Mouse (Mus musculus) MEL (cell line): ENCODE measurements at regions not wholly inside any gene's neighbourhood (a gene's known extent, or its start where the extent isn't known, plus 50 kb on each side); places are given as distances from the start of the nearest gene placed in this dataset.

Source experiments
- DNase-seq: peaks from one replicate; pipeline ENCODE4 v3.0.0; 2011; ENCODE audit warnings: low read depth, low spot score
- H3K27ac ChIP-seq: 2 replicates; pipeline ENCODE4 v1.5.1; 2012; ENCODE audit warnings: low read depth, mild to moderate bottlenecking, control low read depth, low read length, moderate library complexity; ENCODE audit not compliant: control insufficient read depth
- H3K27me3 ChIP-seq, 2 experiments: fragments of 150-350 bp in 1 of 2; sonication (generic) in 1 of 2; 2 replicates each; pipeline ENCODE4 v1.6.1; 2012; ENCODE audit warnings: low read length in 2 of 2, mild to moderate bottlenecking in 2 of 2, improper control_type of control experiment in 1 of 2, moderate library complexity in 1 of 2; ENCODE audit not compliant: insufficient read depth in 2 of 2, control insufficient read depth in 1 of 2
- H3K36me3 ChIP-seq, 2 experiments: 2 replicates each; pipeline ENCODE4 v1.6.1; 2012 to 2014; ENCODE audit warnings: low read length in 2 of 2, improper control_type of control experiment in 1 of 2, inconsistent platforms in 1 of 2, mild to moderate bottlenecking in 1 of 2; ENCODE audit not compliant: insufficient read depth in 2 of 2, control insufficient read depth in 1 of 2
- H3K4me1 ChIP-seq, 2 experiments: fragments of 150-350 bp in 1 of 2; sonication (generic) in 1 of 2; 2 replicates each; pipeline ENCODE4 v1.6.1; 2012; ENCODE audit warnings: low read length in 2 of 2, improper control_type of control experiment in 1 of 2, mild to moderate bottlenecking in 1 of 2; ENCODE audit not compliant: insufficient read depth in 2 of 2, control insufficient read depth in 1 of 2
- H3K4me3 ChIP-seq, 2 experiments: fragments of 150-350 bp in 1 of 2; sonication (generic) in 1 of 2; 2 replicates each; pipeline ENCODE4 v1.5.1; 2012; ENCODE audit warnings: low read depth in 2 of 2, low read length in 2 of 2, mild to moderate bottlenecking in 2 of 2, moderate library complexity in 2 of 2, control low read depth in 1 of 2, improper control_type of control experiment in 1 of 2; ENCODE audit not compliant: control insufficient read depth in 1 of 2, insufficient read depth in 1 of 2
- H3K79me2 ChIP-seq: 2 replicates; pipeline ENCODE4 v1.6.1; 2012; ENCODE audit warnings: mild to moderate bottlenecking, low read length, moderate library complexity; ENCODE audit not compliant: control insufficient read depth, poor library complexity, insufficient read depth
- H3K9ac ChIP-seq: 2 replicates; pipeline ENCODE4 v1.6.1; 2012; ENCODE audit warnings: low read depth, mild to moderate bottlenecking, control low read depth, low read length, moderate library complexity; ENCODE audit not compliant: control insufficient read depth, poor library complexity, severe bottlenecking
- H3K9me3 ChIP-seq: fragments of 150-350 bp; sonication (generic); replicated peaks from 2 replicates; pipeline ENCODE4 v1.6.1; 2012; ENCODE audit warnings: mild to moderate bottlenecking, low read length, improper control_type of control experiment, moderate library complexity; ENCODE audit not compliant: insufficient read depth
- BHLHE40 ChIP-seq: IDR thresholded peaks from 2 replicates; pipeline ENCODE4 v1.6.1; 2012; ENCODE audit warnings: low read depth, mild to moderate bottlenecking, inconsistent platforms, low read length, improper control_type of control experiment, borderline replicate concordance
- CHD1 ChIP-seq: IDR thresholded peaks from 2 replicates; pipeline ENCODE4 v1.6.1; 2012; ENCODE audit warnings: low read depth, mild to moderate bottlenecking, inconsistent platforms, low read length, improper control_type of control experiment
- E2F4 ChIP-seq: IDR thresholded peaks from 2 replicates; pipeline ENCODE4 v1.6.1; 2011; ENCODE audit warnings: low read depth, low read length, improper control_type of control experiment, borderline replicate concordance
- EP300 ChIP-seq, 2 experiments: IDR thresholded peaks; 2 replicates each; pipeline ENCODE4 v1.6.1; 2011; ENCODE audit warnings: improper control_type of control experiment in 2 of 2, low read length in 2 of 2, low read depth in 1 of 2, mild to moderate bottlenecking in 1 of 2
- ETS1 ChIP-seq: IDR thresholded peaks from 2 replicates; pipeline ENCODE4 v1.6.1; 2012; ENCODE audit warnings: low read depth, mild to moderate bottlenecking, inconsistent platforms, low read length, improper control_type of control experiment, moderate library complexity
- GATA1 ChIP-seq: IDR thresholded peaks from 2 replicates; pipeline ENCODE4 v1.6.1; 2011; ENCODE audit warnings: low read depth, low read length, improper control_type of control experiment
- HCFC1 ChIP-seq: IDR thresholded peaks from 2 replicates; pipeline ENCODE4 v1.6.1; 2012; ENCODE audit warnings: low read depth, mild to moderate bottlenecking, inconsistent platforms, low read length, improper control_type of control experiment, moderate library complexity
- KAT2A ChIP-seq: conservative IDR thresholded peaks from 2 replicates; pipeline ENCODE4 v1.6.1; 2012; ENCODE audit warnings: low read depth, low read length, improper control_type of control experiment, inconsistent platforms
- MAX ChIP-seq: IDR thresholded peaks from 2 replicates; pipeline ENCODE4 v1.6.1; 2011; ENCODE audit warnings: low read length, improper control_type of control experiment
- MAZ ChIP-seq: IDR thresholded peaks from 2 replicates; pipeline ENCODE4 v1.6.1; 2012; ENCODE audit warnings: low read depth, mild to moderate bottlenecking, inconsistent platforms, low read length, improper control_type of control experiment
- MEF2A ChIP-seq: IDR thresholded peaks from 2 replicates; pipeline ENCODE4 v1.6.1; 2014; ENCODE audit warnings: low read depth, mild to moderate bottlenecking, inconsistent platforms, low read length, improper control_type of control experiment; ENCODE audit not compliant: poor library complexity, insufficient replicate concordance, severe bottlenecking; ENCODE audit errors: extremely low read depth
- MXI1 ChIP-seq: IDR thresholded peaks from 2 replicates; pipeline ENCODE4 v1.6.1; 2011; ENCODE audit warnings: mild to moderate bottlenecking, low read depth, low read length, improper control_type of control experiment
- MYB ChIP-seq: IDR thresholded peaks from 2 replicates; pipeline ENCODE4 v1.6.1; 2011; ENCODE audit warnings: mild to moderate bottlenecking, low read depth, low read length, improper control_type of control experiment
- MYC ChIP-seq: IDR thresholded peaks from 2 replicates; pipeline ENCODE4 v1.6.1; 2011; ENCODE audit warnings: low read depth, mild to moderate bottlenecking, low read length, improper control_type of control experiment, moderate library complexity
- NELFE ChIP-seq: IDR thresholded peaks from 2 replicates; pipeline ENCODE4 v1.6.1; 2011; ENCODE audit warnings: low read depth, low read length, improper control_type of control experiment
- NRF1 ChIP-seq: IDR thresholded peaks from 2 replicates; pipeline ENCODE4 v1.6.1; 2014; ENCODE audit warnings: low read depth, mild to moderate bottlenecking, inconsistent platforms, low read length, improper control_type of control experiment, moderate library complexity; ENCODE audit not compliant: poor library complexity, insufficient read depth, severe bottlenecking
- POLR2A ChIP-seq, 2 experiments: IDR thresholded peaks; 2 replicates each; pipeline ENCODE4 v1.6.1; 2011 to 2012; ENCODE audit warnings: low read length in 2 of 2, mild to moderate bottlenecking in 2 of 2, control low read depth in 1 of 2, improper control_type of control experiment in 1 of 2, low read depth in 1 of 2, moderate library complexity in 1 of 2; ENCODE audit not compliant: control insufficient read depth in 1 of 2, insufficient read depth in 1 of 2, poor library complexity in 1 of 2
- POLR2AphosphoS5 ChIP-seq: IDR thresholded peaks from 2 replicates; pipeline ENCODE4 v1.6.1; 2012; ENCODE audit warnings: low read depth, borderline replicate concordance, mild to moderate bottlenecking, inconsistent platforms, low read length, moderate library complexity, mixed read lengths
- RAD21 ChIP-seq: IDR thresholded peaks from 2 replicates; pipeline ENCODE4 v1.6.1; 2011; ENCODE audit warnings: mild to moderate bottlenecking, low read depth, low read length, improper control_type of control experiment
- SIN3A ChIP-seq: IDR thresholded peaks from 2 replicates; pipeline ENCODE4 v1.6.1; 2012; ENCODE audit warnings: low read length, improper control_type of control experiment, inconsistent platforms
- TAL1 ChIP-seq: IDR thresholded peaks from 2 replicates; pipeline ENCODE4 v1.6.1; 2012; ENCODE audit warnings: mild to moderate bottlenecking, inconsistent platforms, low read length, moderate library complexity, mixed read lengths
- ZMIZ1 ChIP-seq: IDR thresholded peaks from 2 replicates; pipeline ENCODE4 v1.6.1; 2012; ENCODE audit warnings: low read depth, mild to moderate bottlenecking, inconsistent platforms, low read length, improper control_type of control experiment, moderate library complexity
- ZNF384 ChIP-seq: IDR thresholded peaks from 2 replicates; pipeline ENCODE4 v1.6.1; 2012; ENCODE audit warnings: low read depth, mild to moderate bottlenecking, inconsistent platforms, low read length, improper control_type of control experiment

DNA sequence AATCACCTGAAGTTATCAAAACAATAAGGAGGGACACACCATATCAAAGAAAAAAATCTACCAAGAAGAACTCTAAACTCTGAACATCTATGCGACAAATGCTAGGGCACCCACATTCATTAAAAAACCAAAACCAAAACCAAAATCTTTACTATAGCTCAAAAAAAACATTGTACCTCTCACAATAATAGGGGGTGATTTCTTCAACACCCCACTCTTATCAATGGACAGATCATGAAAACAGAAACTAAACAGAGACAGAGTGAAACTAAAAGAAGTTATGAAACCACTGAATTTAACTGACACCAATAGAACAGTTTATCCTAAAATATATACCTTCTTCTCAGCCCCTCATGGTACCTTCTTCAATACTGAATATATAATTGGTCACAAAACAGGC lies 1314.5 kb upstream of the Gm7489 start:
- DNase-seq: no peak
- H3K36me3 ChIP-seq: no peaks in the 10 kb centered on the region
- no peak overlapping the region for H3K4me3 ChIP-seq
- H3K4me1 ChIP-seq: no peaks in the 10 kb centered on the region
- H3K79me2 ChIP-seq: no peaks in the 10 kb centered on the region
- no peak overlapping the region for H3K27ac ChIP-seq
- no peak for TF ChIP-seq MXI1
- TF ChIP-seq E2F4: no peak
- no peak for TF ChIP-seq POLR2A (IDR thresholded peaks at IDR 0.05; ENCODE audit: control insufficient read depth in 1 of 2, insufficient read depth in 1 of 2, low read depth in 1 of 2, low read length in 2 of 2, poor library complexity in 1 of 2)
- no peak for TF ChIP-seq MAZ
- TF ChIP-seq MAX: no peak
- TF ChIP-seq GATA1: no peak
- no peak for TF ChIP-seq SIN3A
- no peak for TF ChIP-seq BHLHE40
- TF ChIP-seq EP300 (IDR thresholded peaks at IDR 0.05; ENCODE audit: low read depth in 1 of 2, low read length in 2 of 2): no peak
- TF ChIP-seq CHD1: no peak
- TF ChIP-seq NRF1: no peak
- TF ChIP-seq MYC: no peak
- no peak for TF ChIP-seq ETS1
- TF ChIP-seq RAD21: no peak
- TF ChIP-seq TAL1: no peak
- TF ChIP-seq NELFE: no peak
- TF ChIP-seq MYB: no peak
- TF ChIP-seq POLR2AphosphoS5: no peak
- TF ChIP-seq HCFC1: no peak
- H3K27me3 ChIP-seq: no peaks in the 10 kb centered on the region
- no peaks in the 10 kb centered on the region for H3K9me3 ChIP-seq
- no peak overlapping the region for H3K9ac ChIP-seq

DNA sequence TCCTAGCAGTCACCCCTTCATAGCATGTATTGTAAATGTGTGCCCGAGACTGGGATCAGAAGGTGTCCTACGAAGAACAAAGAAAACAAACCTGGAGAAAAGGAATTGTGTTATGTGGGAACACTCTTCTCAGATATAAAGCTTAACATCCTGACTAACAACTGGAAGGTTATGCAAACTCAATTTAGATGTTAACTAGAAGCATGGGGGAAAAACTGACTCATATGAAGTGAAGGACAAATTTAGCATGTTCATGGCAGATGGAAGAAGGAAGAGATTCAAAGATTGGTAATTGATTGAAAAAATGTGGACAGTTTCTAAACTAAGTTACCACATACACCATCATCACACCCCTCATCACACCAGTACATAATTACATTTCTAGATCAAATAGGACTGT lies 1307.1 kb upstream of the Gm7489 start:
- H3K27me3 ChIP-seq: no peaks in the 10 kb centered on the region

More for the DNA sequence above, 1307.1 kb upstream of the Gm7489 start:
- no peaks in the 10 kb centered on the region for H3K79me2 ChIP-seq
- no peaks in the 10 kb centered on the region for H3K36me3 ChIP-seq
- no peak for DNase-seq
- TF ChIP-seq ZNF384 (no peak), MEF2A (no peak), CHD1 (no peak), KAT2A (no peak), RAD21 (no peak), GATA1 (no peak), E2F4 (no peak), HCFC1 (no peak), ZMIZ1 (no peak)
- TF ChIP-seq, all 39 proteins: peak for 0
- H3K9ac ChIP-seq: no peak overlapping the region
- H3K9me3 ChIP-seq: no peaks in the 10 kb centered on the region
- no peak overlapping the region for H3K27ac ChIP-seq
- H3K4me3 ChIP-seq: no peak overlapping the region
- no peaks in the 10 kb centered on the region for H3K4me1 ChIP-seq
